Mouse (Mus musculus) cerebellum, postnatal 14 days (tissue): ENCODE measurements around the gene Milr1.
"Not testable (repeated sequence)": the region's sequence is repeated elsewhere in the genome, so short reads cannot be mapped to it uniquely, and the experiment has no call there.

ENCODE experiments used
- DNase-seq, 2 experiments: peaks; one replicate each; pipeline ENCODE4 v3.0.0; 2021; ENCODE audit warnings: mixed read lengths in 2 of 2

Gene Milr1

DNA sequence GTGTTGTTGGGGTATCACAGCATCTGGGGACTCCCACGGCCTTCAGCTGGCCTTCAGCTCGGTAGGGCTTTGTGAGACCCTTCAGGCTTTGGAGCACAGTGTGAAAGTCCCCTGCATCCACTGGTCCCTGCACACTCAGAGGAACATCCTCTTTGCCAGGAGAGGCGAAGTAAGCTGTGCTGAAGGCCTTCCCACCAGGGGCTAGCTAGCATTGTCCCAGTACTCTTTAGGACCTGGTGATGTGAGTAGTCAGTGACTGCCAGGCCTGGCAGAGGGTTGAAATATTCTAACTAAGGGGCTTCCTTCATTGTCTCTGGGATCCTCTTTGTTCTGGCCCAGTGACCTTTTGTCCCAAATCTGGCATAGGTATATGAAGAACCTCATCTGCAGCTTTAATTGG, 14.4 kb upstream of the Milr1 start:
- DNase-seq = no peak

DNA sequence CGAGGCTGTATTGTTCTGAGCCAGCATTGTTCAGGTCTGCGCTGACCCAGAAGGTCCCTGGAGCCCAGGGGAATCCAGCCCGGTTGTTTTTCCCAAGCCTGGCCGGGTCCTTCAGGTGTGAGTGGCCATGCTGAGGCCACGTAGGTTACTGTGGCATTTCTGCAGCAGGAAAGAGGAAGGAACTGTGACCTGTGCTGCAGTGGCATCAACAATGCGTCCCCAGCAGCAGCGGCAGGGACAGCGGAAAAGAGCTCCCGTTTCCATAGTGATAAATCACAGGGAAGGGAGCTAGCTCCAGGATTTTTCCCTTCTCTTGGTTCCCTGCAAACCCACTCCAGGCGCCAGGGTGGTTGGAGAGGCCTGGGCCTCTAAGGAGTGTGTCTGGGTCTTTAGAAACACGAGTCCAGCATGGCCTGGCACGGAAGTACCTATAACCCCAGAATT, 13.8 kb upstream of the Milr1 start:
- peak in 1 of 2 experiments; percentile 7 for DNase-seq

DNA sequence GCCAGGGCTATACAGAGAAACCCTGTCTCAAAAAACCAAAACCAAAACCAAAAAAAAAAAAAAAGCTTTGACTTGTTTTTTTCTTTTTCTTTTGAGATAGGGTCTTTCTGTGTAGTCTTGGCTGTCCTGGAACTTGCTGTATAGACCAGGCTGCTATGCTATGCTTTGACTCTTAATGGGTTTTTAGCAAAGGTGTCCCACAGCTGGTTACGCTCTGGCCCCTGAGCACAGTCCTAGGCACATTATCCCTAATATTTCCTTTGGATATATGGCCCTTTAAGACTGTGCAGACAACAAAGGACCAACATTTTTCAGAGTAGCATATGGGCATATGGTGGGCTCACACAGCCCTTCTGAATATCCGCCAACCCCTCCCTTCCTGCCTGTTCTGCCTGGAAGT, 11.9 kb upstream of the Milr1 start:
- DNase-seq = no peak

DNA sequence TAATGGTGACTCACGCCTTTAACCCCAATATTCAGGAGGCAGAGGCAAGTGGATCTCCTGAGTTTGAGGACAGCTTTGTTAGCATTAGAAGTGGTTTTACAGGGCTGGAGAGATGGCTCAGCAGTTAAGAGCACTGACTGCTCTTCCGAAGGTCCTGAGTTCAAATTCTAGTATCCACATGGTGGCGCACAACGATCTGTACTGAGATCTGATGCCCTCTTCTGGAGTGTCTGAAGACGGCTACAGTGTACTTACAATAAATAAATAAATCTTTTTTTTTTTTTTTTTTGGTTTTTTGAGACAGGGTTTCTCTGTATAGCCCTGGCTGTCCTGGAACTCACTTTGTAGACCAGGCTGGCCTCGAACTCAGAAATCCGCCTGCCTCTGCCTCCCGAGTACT, 10.3 kb upstream of the Milr1 start:
- DNase-seq = not testable (repeated sequence)

DNA sequence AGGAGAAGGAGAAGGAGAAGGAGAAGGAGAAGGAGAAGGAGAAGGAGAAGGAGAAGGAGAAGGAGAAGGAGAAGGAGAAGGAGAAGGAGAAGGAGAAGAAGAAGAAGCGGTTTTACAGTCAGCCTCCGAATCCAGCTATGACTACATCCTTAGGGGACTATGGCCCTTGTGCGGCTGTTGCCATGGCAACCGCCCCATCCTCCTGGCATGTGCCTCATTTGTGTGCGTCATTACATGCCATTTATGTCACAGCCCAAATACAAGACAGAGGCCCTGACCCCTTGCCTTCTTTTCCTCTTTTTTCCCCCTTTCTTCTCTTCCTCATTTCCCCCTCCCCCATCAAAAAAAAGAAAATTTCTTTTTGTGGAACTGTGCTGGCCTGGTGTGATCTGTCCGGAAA, 9.8 kb upstream of the Milr1 start:
- peak; percentile 41 to 48 for DNase-seq

DNA sequence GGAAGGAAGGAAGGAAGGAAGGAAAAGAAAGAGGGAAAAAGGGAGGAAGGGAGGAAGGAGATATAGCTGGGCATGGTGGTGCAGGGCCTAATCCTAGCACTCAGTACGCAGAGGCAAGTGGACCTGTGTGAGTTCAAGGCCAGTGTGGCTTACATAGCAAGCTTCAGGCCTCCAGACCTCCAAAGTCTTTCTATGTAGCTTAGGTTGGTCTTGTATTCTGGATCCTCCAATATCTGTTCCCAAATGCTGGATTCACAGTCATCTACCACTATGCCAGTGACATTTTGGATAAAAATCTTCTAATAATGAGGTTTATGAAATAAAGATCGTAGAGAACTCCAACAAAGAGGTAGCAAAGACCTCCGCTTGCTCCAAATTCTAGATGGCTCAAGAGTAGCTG, 9.2 kb upstream of the Milr1 start:
- DNase-seq = no peak

DNA sequence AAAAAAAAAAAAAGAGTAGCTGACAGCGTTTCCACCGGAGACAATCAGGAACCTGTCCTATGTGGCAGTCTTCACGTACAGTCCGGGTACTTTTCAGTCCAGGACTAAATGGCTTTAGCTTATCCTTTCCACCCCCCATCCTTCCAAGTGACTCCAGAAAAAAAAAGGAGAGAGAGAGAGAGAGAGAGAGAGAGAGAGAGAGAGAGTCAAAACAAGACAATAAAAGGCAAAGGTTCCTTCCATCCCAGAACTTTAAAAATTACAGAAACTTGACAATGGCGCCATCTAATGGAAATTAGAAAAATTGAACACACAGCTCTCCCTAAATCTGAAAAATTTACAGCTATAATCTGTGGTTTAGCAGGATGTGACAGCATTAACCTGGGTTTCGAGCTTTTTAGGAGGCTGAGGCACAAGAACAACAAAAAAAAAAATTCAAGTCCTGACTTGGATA, 8.6 kb upstream of the Milr1 start:
- peak in 1 of 2 experiments; percentile 32 for DNase-seq

DNA sequence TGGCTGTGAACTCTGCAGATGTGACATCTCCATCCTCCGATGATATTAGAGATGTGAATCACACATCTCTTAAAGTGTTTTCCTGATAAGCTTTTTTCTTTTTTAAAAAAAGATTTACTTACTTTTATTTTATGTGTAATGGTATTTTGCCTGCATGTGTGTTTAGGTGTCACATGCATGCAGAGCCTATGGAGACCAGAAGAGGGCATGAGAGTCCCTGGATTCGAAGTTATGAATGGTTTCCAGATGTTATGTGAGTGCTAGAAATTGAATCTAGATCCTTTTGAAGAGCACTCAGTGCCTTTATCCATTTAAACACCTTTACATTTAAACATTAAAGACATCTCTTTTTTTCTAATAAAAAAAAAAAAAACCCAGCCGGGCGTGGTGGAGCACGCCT, 6.1 kb upstream of the Milr1 start:
- no peak for DNase-seq

DNA sequence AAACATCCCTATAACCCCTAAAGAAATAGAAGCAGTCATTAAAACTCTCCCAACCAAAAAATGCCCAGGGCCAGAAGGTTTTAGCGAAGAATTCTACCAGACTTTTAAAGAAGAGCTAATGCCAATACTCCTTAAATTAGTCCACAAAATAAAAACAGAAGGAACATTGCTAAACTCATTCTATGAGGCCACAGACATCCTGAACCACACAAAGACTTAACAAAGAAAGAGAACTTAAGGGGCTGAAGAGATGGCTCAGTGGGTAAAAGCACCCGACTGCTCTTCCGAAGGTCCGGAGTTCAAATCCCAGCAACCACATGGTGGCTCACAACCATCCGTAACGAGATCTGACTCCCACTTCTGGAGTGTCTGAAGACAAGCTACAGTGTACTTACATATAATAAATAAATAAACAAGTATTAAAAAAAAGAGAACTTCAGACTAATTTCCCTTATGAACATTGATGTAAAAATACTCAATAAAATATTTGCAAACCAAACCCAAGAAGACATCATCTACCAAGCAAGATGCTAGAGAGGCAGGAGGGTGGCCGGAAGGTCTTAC, 1.4 kb upstream of the Milr1 start:
- not testable (repeated sequence) for DNase-seq

DNA sequence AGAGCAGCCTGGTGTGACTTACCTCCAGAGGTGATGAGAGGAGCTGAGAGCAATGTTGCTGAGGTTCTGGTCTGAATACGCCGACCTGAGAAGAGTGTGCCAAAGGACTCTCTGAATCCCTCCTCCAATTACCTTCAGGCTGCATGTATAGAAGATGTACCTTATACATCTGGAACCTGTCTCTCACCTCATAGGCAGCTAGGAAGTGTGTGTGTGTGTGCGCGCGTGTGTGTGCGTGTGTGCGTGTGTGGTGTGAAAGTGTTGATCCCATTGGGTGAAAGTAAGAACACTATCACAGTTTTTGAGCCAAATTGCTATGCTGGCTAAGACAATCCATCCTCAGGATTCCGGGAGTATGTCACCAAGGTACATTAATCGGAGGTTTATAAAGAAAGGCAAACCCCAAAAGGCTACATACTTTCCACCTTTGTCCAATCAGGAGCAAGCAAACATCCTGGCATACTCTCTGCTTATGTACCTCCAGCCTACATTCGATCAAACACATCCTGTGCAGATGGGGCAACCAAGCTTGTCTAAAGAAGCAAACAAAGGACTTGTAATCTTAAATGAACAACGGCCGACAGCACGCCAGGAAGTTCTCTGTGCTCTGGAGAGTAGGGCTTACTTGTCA, 790 bp upstream of the Milr1 start, which contains the start of gene Pecam1:
Gene Pecam1, minus strand, starts transcription at position 508 of the 631 bp plus-strand sequence.
- no peak for DNase-seq

DNA sequence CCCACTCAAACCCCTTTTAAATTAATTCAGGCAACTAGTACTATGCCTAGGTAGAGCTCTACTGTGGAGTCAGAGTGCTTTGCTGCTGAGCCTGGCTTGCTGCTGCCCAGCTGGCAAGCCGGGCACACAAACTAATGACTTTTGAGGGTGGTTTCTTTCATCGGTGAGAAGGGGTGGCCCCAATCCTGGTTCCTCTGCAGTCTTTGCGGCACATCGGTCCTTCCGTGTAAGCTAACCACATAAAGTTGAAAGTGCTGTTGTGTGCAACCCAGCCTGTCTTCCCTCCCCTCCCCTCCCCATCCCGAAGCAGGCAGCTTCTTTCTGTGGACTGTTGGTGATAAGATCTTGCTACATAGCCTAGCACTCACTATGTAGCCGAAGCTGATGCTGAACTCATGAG, 1.1 kb downstream of the Milr1 start:
- DNase-seq = no peak

DNA sequence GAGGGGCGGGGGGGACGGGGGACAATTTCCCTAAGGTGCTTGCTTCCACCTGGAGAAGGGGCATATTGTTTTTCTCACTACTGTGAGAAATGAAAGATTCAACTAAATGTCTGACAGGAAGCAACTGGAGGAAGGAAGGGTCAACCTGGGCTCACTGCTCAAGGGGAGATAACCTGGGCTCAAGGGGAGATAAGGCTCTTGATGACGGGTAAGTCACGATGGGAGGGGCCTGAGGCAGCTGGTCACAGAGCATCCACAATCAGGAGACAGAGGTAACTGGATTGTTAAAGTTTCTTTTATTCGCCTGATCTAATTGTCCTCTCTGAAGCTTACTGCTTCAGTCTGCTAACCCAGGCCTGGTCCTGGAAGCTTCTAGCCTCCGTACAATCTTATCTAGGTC, 2.3 kb downstream of the Milr1 start:
- no peak for DNase-seq

DNA sequence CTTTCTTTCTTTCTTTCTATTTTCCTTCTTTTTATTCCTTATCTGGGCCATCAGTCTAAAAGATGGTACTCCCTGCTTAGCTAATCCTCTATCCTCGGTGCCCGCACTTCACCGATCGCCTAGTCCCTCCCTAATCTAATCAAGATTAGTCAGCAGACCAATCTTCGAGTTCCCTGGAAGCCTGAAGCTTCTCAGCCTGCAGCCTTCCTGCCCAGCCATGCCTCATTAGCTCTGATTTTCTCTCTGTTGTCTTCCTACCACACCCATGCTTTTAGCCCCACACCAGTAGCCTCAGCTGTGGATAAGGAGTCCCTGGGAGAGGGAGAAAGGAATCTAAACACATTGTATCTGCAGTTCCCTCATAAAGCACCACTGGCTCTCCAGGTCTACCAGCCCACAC, 4.6 kb downstream of the Milr1 start:
- DNase-seq = no peak

DNA sequence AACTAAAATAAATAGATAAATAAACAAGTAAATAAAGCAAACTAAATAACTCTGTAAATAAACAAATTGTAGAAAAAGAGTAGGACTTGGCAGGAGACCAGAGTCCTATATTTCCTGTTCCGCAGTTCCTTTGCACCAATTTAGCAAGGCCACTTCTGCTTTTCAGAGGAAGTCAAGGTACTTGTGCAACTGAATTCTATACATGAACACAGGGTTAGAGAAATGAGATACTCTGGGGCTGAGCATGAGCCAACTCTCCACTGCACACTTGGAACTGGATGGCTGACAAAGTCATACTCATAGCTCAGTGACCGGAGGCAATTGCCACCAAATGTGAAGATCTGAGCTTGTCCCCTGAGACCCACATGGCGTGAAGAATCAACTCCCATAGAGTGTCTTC, 8.0 kb downstream of the Milr1 start:
- no peak for DNase-seq

DNA sequence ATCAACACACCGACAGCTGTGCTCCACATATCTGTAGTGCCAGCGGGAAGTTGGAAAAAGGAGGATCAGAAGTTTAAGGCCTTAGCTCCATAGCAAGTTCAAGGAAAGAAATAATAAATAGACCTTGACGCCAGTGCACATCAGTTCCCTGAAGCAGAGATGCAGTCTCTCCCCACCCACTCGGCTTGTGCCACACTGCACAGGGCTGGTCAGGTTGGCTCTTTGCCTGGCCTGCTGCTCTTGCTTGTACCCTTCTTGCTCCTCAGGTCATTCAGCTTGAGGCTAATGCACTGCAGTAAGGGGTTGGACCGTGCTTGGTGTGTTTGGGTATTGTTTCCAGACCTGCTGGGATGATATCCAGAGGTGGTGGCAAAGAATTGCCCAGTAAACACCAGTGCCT, 9.5 kb downstream of the Milr1 start:
- DNase-seq = peak; percentile 31 to 58

DNA sequence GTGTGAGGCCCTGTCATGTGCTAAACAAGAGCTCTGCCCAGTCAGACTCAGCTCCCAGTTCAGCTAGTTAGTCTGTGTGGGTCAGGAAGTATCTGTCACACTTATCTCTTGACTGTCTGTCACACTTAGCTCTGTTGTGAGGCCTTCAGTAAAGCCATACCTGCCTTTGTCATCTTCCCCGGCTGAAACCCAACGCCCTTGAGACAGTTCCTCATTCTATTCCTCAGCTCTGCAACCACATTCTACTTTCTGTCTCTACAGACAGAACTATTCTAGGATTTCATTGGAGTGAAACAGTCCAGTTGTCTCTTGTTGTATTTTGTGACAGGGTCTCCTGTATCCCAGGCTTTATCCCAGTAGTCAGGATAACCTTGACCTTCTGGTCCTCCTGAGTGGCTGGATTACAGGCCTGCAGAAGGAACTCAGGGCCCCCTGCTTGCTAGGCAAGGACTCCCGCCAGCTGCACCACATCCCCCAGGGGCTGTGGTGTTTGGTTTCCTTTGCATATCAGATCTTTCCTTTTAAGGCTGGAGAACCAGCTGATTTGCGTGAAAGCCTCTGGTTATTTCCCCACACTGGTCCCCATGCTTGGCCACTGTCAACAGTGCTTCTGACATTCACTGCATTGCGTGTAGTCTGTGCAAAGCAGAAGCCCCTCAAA, 11.2 kb downstream of the Milr1 start:
- no peak for DNase-seq

DNA sequence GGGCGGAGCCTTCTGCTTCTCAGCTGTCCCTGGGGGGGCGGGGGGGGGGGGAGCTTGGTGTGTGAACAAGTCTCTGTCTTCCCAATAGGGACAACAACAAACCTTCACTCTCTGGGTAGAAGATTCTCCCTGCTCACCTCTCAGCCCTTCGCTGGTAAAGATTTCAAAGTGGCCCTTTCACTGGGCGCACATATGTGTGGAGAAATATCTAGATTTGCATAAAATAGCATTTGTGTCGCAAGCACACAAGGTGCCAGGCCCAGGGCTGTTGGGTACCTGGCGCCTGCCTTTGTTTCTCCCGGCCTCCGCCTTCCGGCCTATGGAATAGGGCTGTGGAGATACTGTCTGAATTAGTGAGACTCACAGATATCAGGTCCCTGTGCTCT, 11.8 kb downstream of the Milr1 start:
- no peak for DNase-seq

DNA sequence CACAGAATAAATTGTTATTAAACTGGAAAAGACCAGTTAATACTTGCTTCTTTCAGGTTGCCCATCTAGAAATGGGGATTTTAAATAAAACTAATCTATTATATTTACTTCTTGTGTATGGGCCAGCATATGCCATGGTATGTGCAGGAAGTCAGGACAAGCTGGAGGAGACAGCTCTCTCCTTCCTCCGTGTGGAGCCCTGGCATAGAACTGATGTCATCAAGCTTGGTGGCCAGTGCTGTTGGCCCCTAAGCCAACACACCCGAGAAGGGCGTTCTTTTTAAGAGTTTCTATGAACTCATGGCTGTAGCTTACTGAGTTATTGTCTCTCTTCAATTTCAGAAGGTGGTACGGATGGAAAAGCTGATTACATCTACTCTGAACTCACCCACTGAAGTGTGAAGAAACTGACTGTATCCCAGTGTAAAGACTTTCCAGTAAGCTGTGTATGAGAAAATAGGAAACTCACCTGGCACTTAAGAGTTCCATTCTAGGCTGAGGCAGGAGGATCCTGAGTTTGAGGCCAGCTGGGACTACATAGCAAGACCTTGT, 15.7 kb downstream of the Milr1 start:
- DNase-seq = no peak

DNA sequence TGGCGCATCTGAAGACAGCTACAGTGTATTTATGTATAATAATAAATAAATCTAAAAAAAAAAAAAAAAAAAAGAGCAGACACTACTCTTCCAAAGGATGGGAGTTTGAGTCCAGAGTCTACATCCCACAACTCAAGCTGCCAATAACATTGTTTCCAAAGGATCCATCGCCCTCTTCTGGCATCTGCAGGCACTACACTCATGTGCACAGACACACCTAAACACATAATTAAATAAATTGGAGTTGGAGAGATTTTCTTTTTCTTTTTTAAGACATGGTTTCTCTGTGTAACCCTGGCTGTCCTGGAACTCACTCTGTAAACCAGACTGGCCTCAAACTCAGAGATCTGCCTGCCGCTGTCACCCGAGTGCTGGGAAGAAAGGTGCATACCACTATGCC, 16.5 kb downstream of the Milr1 start:
- no peak for DNase-seq

DNA sequence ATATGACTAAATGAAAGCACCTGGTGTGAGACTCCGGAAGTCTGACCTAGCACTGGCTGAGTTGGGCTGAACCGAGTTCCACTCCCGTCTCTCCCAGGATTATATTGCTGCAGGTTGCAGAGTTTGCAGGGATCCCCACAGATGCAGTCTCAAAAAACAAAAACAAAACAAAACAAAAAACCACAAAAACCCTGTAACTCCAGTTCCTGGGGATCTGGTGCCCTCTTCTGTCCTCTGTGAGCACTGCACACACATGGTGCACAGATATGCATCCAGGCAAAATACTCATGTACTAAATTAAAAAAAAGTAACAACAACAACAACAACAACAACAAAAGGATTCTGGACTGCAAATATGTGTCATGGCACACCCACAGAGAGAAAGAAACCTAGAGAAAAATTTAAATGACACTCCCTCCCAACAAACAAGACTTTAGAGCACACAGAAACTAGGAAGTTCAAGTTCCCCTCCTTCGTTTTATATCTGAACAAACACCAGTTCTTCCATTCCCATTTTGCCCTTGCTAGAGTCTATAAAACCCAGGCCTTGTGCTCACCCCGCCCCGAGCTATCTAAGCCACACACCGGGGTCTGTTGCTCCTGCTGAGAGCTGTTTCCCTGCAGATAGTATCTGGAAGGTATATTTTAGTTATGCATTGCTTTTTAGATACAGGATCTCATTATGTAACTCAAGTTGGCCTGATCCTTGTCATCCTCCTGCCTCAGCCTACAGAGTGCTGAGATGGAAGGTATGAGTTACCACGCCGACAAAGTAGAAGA, 19.4 kb downstream of the Milr1 start:
- DNase-seq = peak in 1 of 2 experiments; percentile 52

DNA sequence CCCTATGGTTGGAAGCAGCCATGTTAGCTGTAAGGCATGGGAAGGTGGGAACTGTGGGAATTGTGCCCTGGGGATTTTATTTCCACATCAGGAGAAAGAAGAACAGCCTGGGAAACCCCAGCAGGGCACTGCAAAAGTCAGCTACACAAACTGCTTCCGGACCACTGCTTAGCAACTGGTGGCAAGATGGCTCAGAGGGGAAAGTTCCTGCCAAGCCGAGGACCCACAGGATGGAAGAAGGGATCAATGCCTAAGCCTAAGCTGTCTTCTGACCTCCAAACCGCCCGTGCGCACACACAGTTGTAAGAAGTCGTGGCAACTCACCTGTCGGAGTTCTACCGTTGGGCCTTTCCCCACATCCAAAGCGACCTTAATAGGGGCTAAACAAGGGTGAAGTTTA, 22.0 kb downstream of the Milr1 start:
- no peak for DNase-seq

DNA sequence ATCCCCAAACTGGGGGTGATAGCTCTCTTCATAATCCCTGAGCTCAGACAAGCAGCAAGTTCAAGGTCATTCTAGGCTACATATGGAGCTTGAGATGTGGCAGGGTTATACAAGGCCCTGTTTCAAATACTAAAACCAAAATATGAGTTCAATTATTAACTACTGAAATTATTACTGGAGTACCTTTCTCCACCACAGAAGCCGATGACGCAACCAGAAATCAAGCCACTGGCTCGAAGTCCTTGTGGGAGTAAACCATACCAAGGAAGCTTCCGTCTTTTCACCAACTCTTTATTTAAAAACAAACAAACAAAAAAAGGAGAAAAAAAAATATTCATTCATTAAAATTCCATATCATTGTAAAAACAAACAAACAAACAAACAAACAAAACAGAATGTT, 25.9 kb downstream of the Milr1 start:
- DNase-seq = no peak

DNA sequence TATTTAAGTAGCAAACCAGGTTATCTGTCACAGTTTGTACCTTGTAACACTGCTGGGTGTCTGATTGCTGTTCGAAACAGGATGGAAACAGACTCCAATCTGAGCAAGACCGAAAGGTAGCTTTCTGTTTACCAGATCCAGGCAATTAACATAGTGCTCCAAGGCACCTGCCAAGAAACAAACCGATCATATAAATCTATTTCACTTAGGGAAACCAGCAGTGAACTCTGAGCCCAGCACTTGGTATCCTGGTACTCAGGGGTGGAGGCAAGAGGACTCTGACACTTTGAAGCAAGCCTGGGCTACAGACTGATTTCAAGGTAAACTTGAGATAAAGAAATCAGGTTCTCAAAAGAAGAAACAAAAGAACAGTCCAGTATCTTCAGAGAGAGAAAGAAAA, 26.4 kb downstream of the Milr1 start:
- no peak for DNase-seq
